Mouse (Mus musculus): ENCODE data around the gene Rp9.
"Not testable (repeated sequence)": the region's sequence is repeated elsewhere in the genome, so short reads cannot be mapped to it uniquely, and the experiment has no call there.

Rp9 gene

GRCm38 (mm10) chr9:22420491-22420890, 49.1 kb downstream of the Rp9 start:
- in situ Hi-C loops (cut with MboI, MseI) = no loop called here

GRCm38 (mm10) chr9:22419877-22420276, 49.7 kb downstream of the Rp9 start:
- in situ Hi-C loops (cut with MboI, MseI) = no loop called here

GRCm38 (mm10) chr9:22417547-22417946, 52.0 kb downstream of the Rp9 start:
- in situ Hi-C loops (cut with MboI, MseI) = no loop called here

- in situ Hi-C loops (cut with MboI, MseI) = no loop called here
Observed at GRCm38 (mm10) chr9:22416187-22416586, 53.4 kb downstream of the Rp9 start.

- in situ Hi-C loops (cut with MboI, MseI) = loop anchor here (5.0 kb wide), 1 partner anchor 61 kb away; no protein-coding TSS in a partner anchor
Observed at GRCm38 (mm10) chr9:22411002-22411857, 58.3 kb downstream of the Rp9 start, which contains the start of gene 9530077C05Rik. Gene 9530077C05Rik, plus strand, starts transcription at chr9:22411513.

GRCm38 (mm10) chr9:22409501-22409900, 60.0 kb downstream of the Rp9 start:
- in situ Hi-C loops (cut with MboI, MseI) = no loop called here

- in situ Hi-C loops (cut with MboI, MseI) = not testable (repeated sequence)
Observed at GRCm38 (mm10) chr9:22408344-22408743, 61.2 kb downstream of the Rp9 start.

- in situ Hi-C loops (cut with MboI, MseI) = not testable (repeated sequence)
Observed at GRCm38 (mm10) chr9:22407633-22408032, 61.9 kb downstream of the Rp9 start.

- in situ Hi-C loops (cut with MboI, MseI) = no loop called here
Observed at GRCm38 (mm10) chr9:22405414-22405813, 64.1 kb downstream of the Rp9 start.

GRCm38 (mm10) chr9:22403501-22403900, 66.0 kb downstream of the Rp9 start:
- in situ Hi-C loops (cut with MboI, MseI) = not testable (repeated sequence)

- in situ Hi-C loops (cut with MboI, MseI) = no loop called here
Observed at GRCm38 (mm10) chr9:22402976-22403375, 66.6 kb downstream of the Rp9 start.

- in situ Hi-C loops (cut with MboI, MseI) = no loop called here
Observed at GRCm38 (mm10) chr9:22402001-22402400, 67.5 kb downstream of the Rp9 start.

GRCm38 (mm10) chr9:22399021-22399420, 70.5 kb downstream of the Rp9 start:
- in situ Hi-C loops (cut with MboI, MseI) = no loop called here

- in situ Hi-C loops (cut with MboI, MseI) = no loop called here
Observed at GRCm38 (mm10) chr9:22394725-22395124, 74.8 kb downstream of the Rp9 start.

- in situ Hi-C loops (cut with MboI, MseI) = no loop called here
Observed at GRCm38 (mm10) chr9:22390390-22390789, 79.2 kb downstream of the Rp9 start.

- in situ Hi-C loops (cut with MboI, MseI) = no loop called here
Observed at GRCm38 (mm10) chr9:22389736-22390245, 79.8 kb downstream of the Rp9 start.

- in situ Hi-C loops (cut with MboI, MseI) = no loop called here
Observed at GRCm38 (mm10) chr9:22389021-22389476, 80.5 kb downstream of the Rp9 start, which contains the start of gene Anln. Gene Anln, minus strand, starts transcription at chr9:22389188.

- in situ Hi-C loops (cut with MboI, MseI) = no loop called here
Observed at GRCm38 (mm10) chr9:22388401-22388980, 81.1 kb downstream of the Rp9 start.

- in situ Hi-C loops (cut with MboI, MseI) = no loop called here
Observed at GRCm38 (mm10) chr9:22387901-22388300, 81.6 kb downstream of the Rp9 start.

GRCm38 (mm10) chr9:22385890-22386289, 83.7 kb downstream of the Rp9 start:
- in situ Hi-C loops (cut with MboI, MseI) = no loop called here

GRCm38 (mm10) chr9:22376086-22376485, 93.5 kb downstream of the Rp9 start:
- in situ Hi-C loops (cut with MboI, MseI) = no loop called here

GRCm38 (mm10) chr9:22372760-22373159, 96.8 kb downstream of the Rp9 start:
- in situ Hi-C loops (cut with MboI, MseI) = loop anchor here (25.0 kb wide), 1 partner anchor 1435 kb away; no protein-coding TSS in a partner anchor

All from regulatory T cell (primary cell).